Mouse (Mus musculus): ENCODE results near the gene Gpatch2.

DNA sequence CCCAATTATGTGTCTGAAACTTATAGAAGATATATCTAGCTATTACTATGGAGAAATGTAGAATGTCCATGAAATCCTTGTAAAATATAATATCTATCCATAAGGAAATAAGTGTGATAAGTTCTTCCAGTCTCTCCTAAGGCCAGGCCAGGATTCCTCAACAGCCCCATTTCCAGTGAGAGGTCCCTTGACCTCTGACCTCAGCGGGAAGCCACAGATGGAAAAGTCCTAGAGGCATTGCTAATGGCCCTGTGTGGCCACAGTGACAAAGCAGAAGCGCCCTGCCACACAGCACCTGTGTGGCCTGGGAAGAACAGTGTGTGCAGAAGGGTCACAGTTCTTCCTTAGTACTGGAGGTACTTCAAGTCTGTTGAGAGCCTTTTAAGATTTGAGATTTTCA is 127.2 kb downstream of the Gpatch2 start:
- TF ChIP-seq POLR2A (IDR thresholded peaks at IDR 0.05; ENCODE audit: insufficient read length, low read depth): no peak
- TF ChIP-seq MYOG (IDR thresholded peaks at IDR 0.05; ENCODE audit: control insufficient read depth in 1 of 3, insufficient read depth in 1 of 3, insufficient read length in 2 of 3, low read depth in 2 of 3): no peak
- TF ChIP-seq TCF12 (IDR thresholded peaks at IDR 0.05; ENCODE audit: insufficient read depth, poor library complexity, severe bottlenecking): no peak
- no peak for TF ChIP-seq TCF3 (IDR thresholded peaks at IDR 0.05; ENCODE audit: insufficient read length, low read depth)
- no peak for TF ChIP-seq REST (IDR thresholded peaks at IDR 0.05; ENCODE audit: insufficient read depth, insufficient read length)
- TF ChIP-seq CEBPB (IDR thresholded peaks at IDR 0.05; ENCODE audit: insufficient read depth, poor library complexity, severe bottlenecking): no peak
- no peak for TF ChIP-seq POLR2AphosphoS2 (IDR thresholded peaks at IDR 0.05; ENCODE audit: insufficient read length, low read depth)
- no peak for TF ChIP-seq USF1 (IDR thresholded peaks at IDR 0.05; ENCODE audit: low read depth)
- no peak for TF ChIP-seq E2F4 (IDR thresholded peaks at IDR 0.05; ENCODE audit: insufficient read depth)

Measured in myocyte (in vitro differentiated cells).